Mouse (Mus musculus): ENCODE data around the gene Ankrd44. TPM values are rescaled to one million over a fixed set of nuclear protein-coding genes. Genes with fewer than 3 reads are reported as not detected.

Gene Ankrd44
- polyA plus RNA-seq, 1 experiment = 17.8 TPM

DNA sequence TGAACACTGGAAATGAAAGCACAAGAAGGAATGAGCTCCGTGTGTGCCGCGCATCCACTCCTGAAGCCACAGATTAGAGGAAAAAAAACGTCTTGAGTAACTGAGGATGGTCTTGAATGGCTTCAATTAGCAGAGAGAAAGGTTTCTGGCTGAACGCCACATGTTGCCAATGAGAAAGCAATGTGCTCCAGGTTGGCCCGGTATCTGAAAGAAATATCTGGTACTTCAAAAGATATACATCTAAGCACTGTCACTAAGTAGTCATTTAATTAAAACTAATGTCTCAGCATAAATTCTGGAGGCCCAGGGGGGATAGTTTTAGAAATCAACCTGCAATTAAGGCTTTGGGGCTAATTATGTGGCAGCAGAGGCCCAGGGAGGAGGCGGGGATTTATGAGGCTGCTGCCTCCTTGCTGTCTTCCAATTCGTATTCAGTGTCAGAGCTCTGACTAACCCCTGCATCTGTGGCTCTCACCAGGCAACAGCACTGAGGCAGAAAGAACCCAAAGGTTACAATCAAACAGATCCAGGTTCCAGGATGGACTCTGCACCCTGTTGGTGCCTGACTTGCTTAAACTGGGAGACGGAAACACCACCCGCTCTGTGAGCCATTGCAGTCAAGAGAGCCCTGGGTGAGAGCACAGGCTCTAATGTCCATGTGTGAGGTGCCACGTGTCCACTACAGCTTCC, 72.7 kb downstream of the Ankrd44 start:
- no peaks in the 10 kb centered on the region for H3K36me3 ChIP-seq (ENCODE audit: control insufficient read depth, insufficient read depth, low read length)
- peak overlapping the region; percentile 74 for H3K27ac ChIP-seq (ENCODE audit: insufficient read depth, low read depth, low read length)
- DNase-seq = peak; percentile 90
- no peaks in the 10 kb centered on the region for H3K27me3 ChIP-seq (replicated peaks; ENCODE audit: control insufficient read depth, insufficient read depth, low read length)
- TF ChIP-seq CTCF (conservative IDR thresholded peaks at IDR 0.05; ENCODE audit: insufficient read depth, insufficient read length, low read depth, low read length) = no peak
- TF ChIP-seq POLR2A (IDR thresholded peaks at IDR 0.05; ENCODE audit: low read depth, low read length) = no peak
- WGBS = 65% methylated on average over 11 of the region's 11 CpGs
- peaks cover 22% of the 10 kb centered on the region for H3K4me1 ChIP-seq (ENCODE audit: control insufficient read depth, insufficient read depth, low read length)
- H3K4me3 ChIP-seq (ENCODE audit: insufficient read depth, low read depth, low read length) = no peak overlapping the region

DNA sequence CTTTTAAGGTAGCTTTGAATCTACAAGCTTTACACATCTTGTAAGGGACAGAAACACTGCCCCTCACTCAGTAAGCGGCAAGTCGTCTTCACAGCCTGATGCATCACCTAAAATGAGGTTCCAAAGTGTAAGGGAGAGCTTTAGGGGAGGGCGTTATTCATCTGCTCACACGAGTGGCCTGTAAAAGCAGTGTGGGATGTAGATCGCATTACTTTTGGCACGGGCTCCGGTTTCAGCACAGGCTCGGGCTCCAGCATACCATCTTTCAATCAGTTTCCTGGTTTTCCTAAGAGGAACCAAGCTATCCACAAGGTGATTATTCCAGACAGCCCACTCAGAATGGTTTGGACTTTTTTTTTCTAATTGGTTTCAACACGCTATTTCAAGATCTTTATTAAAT, 74.6 kb downstream of the Ankrd44 start:
- no peak for TF ChIP-seq POLR2A (IDR thresholded peaks at IDR 0.05; ENCODE audit: low read depth, low read length)
- TF ChIP-seq CTCF (conservative IDR thresholded peaks at IDR 0.05; ENCODE audit: insufficient read depth, insufficient read length, low read depth, low read length) = no peak
- Histone ChIP-seq H3K4me1 (ENCODE audit: control insufficient read depth, insufficient read depth, low read length) (peaks cover 32% of the 10 kb centered on the region), H3K27me3 (replicated peaks; ENCODE audit: control insufficient read depth, insufficient read depth, low read length) (no peaks in the 10 kb centered on the region), H3K36me3 (ENCODE audit: control insufficient read depth, insufficient read depth, low read length) (no peaks in the 10 kb centered on the region), H3K27ac (ENCODE audit: insufficient read depth, low read depth, low read length) (no peak overlapping the region), H3K4me3 (ENCODE audit: insufficient read depth, low read depth, low read length) (no peak overlapping the region)
- DNase-seq = no peak
- WGBS = 57% methylated on average over 9 of the region's 9 CpGs

DNA sequence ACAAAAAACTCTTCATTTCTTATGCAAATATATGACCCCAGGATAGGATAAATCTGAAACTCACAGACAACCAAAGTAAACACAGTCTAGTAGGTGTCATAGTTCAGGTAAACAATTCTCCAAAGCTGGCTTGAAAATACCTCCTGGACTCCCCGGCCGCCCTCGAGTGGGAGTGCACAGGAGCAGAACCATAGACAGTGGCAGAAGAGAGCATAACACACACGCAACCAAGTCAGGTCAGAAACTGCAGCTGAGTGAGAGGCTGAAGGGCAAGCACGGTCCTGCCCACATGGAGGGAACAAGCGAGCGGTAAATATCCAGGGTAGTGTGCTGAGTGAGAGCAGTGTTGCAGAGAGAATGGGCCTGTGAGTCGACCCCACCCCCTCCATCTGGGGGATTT, 76.1 kb downstream of the Ankrd44 start:
- Histone ChIP-seq H3K27ac (ENCODE audit: insufficient read depth, low read depth, low read length) (peak overlapping the region; percentile 27; the same call in 1 of the 2 replicates), H3K4me1 (ENCODE audit: control insufficient read depth, insufficient read depth, low read length) (peaks cover 32% of the 10 kb centered on the region), H3K4me3 (ENCODE audit: insufficient read depth, low read depth, low read length) (no peak overlapping the region), H3K36me3 (ENCODE audit: control insufficient read depth, insufficient read depth, low read length) (no peaks in the 10 kb centered on the region), H3K27me3 (replicated peaks; ENCODE audit: control insufficient read depth, insufficient read depth, low read length) (no peaks in the 10 kb centered on the region)
- TF ChIP-seq CTCF (conservative IDR thresholded peaks at IDR 0.05; ENCODE audit: insufficient read depth, insufficient read length, low read depth, low read length) (no peak), POLR2A (IDR thresholded peaks at IDR 0.05; ENCODE audit: low read depth, low read length) (no peak)
- DNase-seq = peak; percentile 67
- WGBS = 44% methylated on average over 8 of the region's 8 CpGs

DNA sequence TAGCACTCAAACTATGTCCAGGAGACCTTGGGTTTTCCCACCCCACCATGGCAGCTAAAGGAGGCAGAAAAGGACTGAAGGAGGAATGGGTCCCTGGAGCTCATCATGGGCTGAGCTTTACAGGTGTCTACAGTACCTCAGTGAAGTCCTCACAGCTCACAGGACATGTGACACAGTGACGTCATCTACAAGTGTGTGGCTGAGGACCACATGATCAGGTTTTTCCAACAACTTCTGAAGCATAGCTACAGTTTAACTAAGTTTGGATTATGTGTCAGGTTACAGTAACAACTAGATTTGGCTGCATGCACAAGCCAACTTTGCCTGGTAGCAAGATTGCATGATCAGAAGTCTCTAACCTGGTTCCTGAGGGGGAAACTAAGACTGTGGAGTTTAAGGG, 78.9 kb downstream of the Ankrd44 start:
- peak; percentile 68 for DNase-seq
- Histone ChIP-seq H3K27me3 (replicated peaks; ENCODE audit: control insufficient read depth, insufficient read depth, low read length) (no peaks in the 10 kb centered on the region), H3K36me3 (ENCODE audit: control insufficient read depth, insufficient read depth, low read length) (no peaks in the 10 kb centered on the region), H3K4me3 (ENCODE audit: insufficient read depth, low read depth, low read length) (no peak overlapping the region), H3K27ac (ENCODE audit: insufficient read depth, low read depth, low read length) (no peak overlapping the region), H3K4me1 (ENCODE audit: control insufficient read depth, insufficient read depth, low read length) (peaks cover 19% of the 10 kb centered on the region)
- no peak for TF ChIP-seq POLR2A (IDR thresholded peaks at IDR 0.05; ENCODE audit: low read depth, low read length)
- TF ChIP-seq CTCF (conservative IDR thresholded peaks at IDR 0.05; ENCODE audit: insufficient read depth, insufficient read length, low read depth, low read length) = no peak
- 39% methylated on average over 1 of the region's 1 CpGs for WGBS

DNA sequence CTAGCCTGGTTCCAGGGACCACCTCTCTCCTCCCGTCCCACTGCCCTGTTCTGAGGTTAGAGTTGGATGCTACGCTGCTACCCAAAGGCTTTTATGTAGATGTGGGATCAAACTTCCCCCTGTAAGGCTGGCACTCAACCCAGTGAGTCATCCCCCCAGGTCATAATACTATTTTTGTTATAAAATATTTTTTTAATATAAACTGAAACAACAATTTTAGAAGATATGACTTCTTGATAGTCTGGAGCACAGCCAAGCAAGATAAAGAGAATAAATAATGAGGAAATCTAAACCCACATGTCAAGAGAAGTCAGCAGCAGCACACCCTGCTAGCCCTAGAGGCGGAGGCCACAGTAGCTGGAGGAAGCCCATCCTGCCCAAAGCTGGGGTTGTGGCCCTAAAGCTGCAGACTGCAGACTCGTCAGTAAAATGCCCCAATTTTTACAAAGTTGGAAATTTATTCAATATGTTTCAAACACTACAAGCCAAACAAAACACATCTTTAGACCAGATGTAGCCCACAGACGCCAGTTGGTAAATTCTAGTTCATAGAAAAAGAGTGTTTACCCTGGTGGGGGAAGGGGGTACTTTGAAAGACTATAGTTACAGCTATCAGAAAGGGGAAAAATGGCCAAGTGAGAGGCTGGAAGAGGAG, 79.7 kb downstream of the Ankrd44 start:
- no peak for DNase-seq
- Histone ChIP-seq H3K4me3 (ENCODE audit: insufficient read depth, low read depth, low read length) (no peak overlapping the region), H3K27me3 (replicated peaks; ENCODE audit: control insufficient read depth, insufficient read depth, low read length) (no peaks in the 10 kb centered on the region), H3K36me3 (ENCODE audit: control insufficient read depth, insufficient read depth, low read length) (no peaks in the 10 kb centered on the region), H3K27ac (ENCODE audit: insufficient read depth, low read depth, low read length) (no peak overlapping the region), H3K4me1 (ENCODE audit: control insufficient read depth, insufficient read depth, low read length) (peaks cover 19% of the 10 kb centered on the region)
- TF ChIP-seq POLR2A (IDR thresholded peaks at IDR 0.05; ENCODE audit: low read depth, low read length) (no peak), CTCF (conservative IDR thresholded peaks at IDR 0.05; ENCODE audit: insufficient read depth, insufficient read length, low read depth, low read length) (no peak)
- 77% methylated on average over 5 of the region's 5 CpGs for WGBS

DNA sequence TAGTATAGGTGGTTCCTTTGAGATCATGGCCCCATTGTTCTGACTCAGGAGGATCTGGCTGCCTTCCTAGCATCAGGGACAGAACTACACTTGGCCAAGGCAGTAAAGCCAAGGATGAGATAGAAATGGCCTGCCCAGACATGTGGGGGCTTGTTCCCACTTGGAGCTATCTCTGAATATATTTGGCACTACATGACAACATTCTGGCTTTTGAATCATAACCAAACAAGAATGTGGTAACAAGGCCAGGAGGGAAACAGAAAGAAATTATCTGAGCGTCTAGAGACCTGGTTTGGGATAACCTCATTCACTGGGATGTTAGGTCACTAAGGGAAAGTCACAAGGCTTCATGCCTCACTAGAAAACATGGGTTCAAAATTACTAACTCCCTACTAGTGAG, 81.8 kb downstream of the Ankrd44 start:
- H3K4me1 ChIP-seq (ENCODE audit: control insufficient read depth, insufficient read depth, low read length) = peaks cover 11% of the 10 kb centered on the region; the same call in 1 of the 2 replicates
- WGBS = 71% methylated on average over 1 of the region's 1 CpGs
- no peak overlapping the region for H3K4me3 ChIP-seq (ENCODE audit: insufficient read depth, low read depth, low read length)
- no peaks in the 10 kb centered on the region for H3K27me3 ChIP-seq (replicated peaks; ENCODE audit: control insufficient read depth, insufficient read depth, low read length)
- no peaks in the 10 kb centered on the region for H3K36me3 ChIP-seq (ENCODE audit: control insufficient read depth, insufficient read depth, low read length)
- TF ChIP-seq POLR2A (IDR thresholded peaks at IDR 0.05; ENCODE audit: low read depth, low read length) (no peak), CTCF (conservative IDR thresholded peaks at IDR 0.05; ENCODE audit: insufficient read depth, insufficient read length, low read depth, low read length) (no peak)
- H3K27ac ChIP-seq (ENCODE audit: insufficient read depth, low read depth, low read length) = no peak overlapping the region
- DNase-seq = no peak

DNA sequence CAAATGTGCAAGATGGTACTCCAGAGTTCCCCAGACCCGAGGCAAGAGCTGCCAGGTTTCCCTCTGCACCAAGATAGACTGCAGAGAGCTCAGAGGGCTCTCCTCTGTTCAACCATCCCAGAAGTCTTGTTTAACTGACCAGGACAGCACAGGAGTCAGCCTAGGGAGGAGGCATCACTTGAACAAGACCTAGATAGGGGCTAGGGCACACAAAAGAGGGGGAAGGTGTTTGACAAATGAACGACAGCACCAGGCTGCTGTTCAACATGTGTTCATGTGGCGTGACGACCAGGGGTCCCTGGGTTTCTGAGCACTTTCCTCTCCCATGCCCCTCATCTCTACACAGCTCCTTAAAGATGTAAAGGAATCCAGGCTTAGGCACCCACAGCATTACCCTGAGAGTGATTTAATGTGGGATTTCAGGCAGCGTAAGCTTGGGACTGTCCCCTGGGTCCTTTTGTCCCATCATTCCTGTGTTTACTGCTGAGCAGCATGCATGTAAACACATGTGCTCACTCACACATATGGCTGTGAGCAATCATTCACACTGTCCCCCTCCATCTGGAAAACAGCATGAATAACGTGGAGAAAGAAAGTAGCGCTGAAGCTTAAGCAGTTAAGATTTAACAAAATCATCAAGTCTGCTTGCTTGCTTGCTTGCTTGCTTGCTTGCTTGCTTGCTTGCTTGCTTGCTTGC, 83.3 kb downstream of the Ankrd44 start:
- no peak for DNase-seq
- Histone ChIP-seq H3K27me3 (replicated peaks; ENCODE audit: control insufficient read depth, insufficient read depth, low read length) (no peaks in the 10 kb centered on the region), H3K36me3 (ENCODE audit: control insufficient read depth, insufficient read depth, low read length) (no peaks in the 10 kb centered on the region), H3K4me1 (ENCODE audit: control insufficient read depth, insufficient read depth, low read length) (peaks cover 10% of the 10 kb centered on the region; the same call in 1 of the 2 replicates), H3K27ac (ENCODE audit: insufficient read depth, low read depth, low read length) (no peak overlapping the region), H3K4me3 (ENCODE audit: insufficient read depth, low read depth, low read length) (no peak overlapping the region)
- 81% methylated on average over 7 of the region's 7 CpGs for WGBS
- TF ChIP-seq CTCF (conservative IDR thresholded peaks at IDR 0.05; ENCODE audit: insufficient read depth, insufficient read length, low read depth, low read length) = no peak
- TF ChIP-seq POLR2A (IDR thresholded peaks at IDR 0.05; ENCODE audit: low read depth, low read length) = no peak
